Mouse (Mus musculus): ENCODE results near the gene Tsga10ip.
"Not testable (repeated sequence)": the region's sequence is repeated elsewhere in the genome, so short reads cannot be mapped to it uniquely, and the experiment has no call there.

DNA sequence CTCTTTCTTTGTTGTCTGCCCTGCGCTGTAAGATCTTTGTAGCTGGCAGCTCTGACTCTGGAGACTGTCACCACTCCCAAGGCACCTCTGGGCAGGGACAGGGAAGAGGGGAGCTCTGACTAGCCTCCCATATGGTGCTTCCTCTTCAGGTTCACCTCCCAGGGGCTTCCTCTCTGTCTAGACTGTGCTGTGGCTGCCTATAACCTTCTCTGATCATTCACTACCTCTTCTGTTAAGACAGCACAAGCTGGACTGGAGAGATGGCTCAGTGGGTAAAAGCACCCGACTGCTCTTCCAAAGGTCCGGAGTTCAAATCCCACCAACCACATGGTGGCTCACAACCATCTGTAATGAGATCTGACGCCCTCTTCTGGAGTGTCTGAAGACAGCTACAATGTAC lies 1.3 kb downstream of the Tsga10ip start:
- not testable (repeated sequence) for TF ChIP-seq CTCF (IDR thresholded peaks at IDR 0.05; ENCODE audit: borderline replicate concordance, control insufficient read depth, extremely low read depth, insufficient read depth, low read length, poor library complexity); POLR2A (IDR thresholded peaks at IDR 0.05; ENCODE audit: control insufficient read depth, extremely low read depth, insufficient read depth, low read length, poor library complexity)
